Mouse (Mus musculus): Measurements from ENCODE around the gene Stxbp6. TPM values are rescaled to one million over a fixed set of nuclear protein-coding genes. Genes with fewer than 3 reads are reported as not detected.
A peak's percentile ranks its signal among the peaks of the same experiment; 100 is the strongest.
"Not testable (repeated sequence)": the region's sequence is repeated elsewhere in the genome, so short reads cannot be mapped to it uniquely, and the experiment has no call there.

The Stxbp6 gene
- polyA plus RNA-seq (2014; fragmentation: Nextera tagmentation; extraction: Ambion mirVana): 9.6 and 15.5 TPM in 2 replicates

DNA sequence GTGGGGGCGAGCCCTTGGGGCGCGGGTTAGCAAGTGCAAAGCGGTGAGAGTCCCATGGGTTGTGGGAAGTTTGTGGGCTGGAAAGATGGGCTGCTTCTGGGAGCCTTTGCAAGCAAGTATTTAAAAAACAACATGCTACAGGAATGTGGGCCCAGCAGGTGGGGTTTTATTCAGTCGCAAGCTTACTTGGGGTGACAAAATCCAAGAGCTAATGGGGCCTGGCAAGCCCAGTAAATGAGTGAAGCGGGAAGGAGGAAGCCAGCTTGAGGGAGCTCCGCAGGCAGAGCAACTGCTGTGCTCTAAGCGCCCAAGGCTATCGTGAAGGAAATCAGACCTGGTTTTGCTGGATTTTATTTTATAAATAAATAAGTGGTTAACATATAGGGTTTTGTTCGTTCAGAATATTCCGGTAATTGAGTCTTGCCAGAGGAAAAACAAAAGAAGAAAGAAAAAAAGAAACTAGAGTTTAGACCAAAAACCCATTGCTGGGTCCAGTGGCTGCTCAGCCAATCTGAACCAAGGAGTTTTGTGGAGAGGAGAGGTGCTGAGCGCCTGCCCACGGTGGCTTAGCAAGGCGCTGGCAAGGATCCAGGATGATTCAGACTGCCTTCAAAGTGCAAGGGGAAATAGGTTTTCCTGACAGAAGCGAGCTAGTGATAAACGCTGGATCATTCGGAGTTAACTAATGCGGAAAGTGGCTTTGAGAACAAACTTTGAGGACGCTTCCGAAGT, at the start of gene Stxbp6:
Gene Stxbp6 (minus strand): TSS at position 99 of the 732 bp plus-strand sequence.
- H3K27ac ChIP-seq (ENCODE audit: low read depth, low read length): peak within 1 kb of the TSS; percentile 75
- DNase-seq (ENCODE audit: low spot score): peak; percentile 50
- ATAC-seq (ENCODE audit: low FRiP score): peak; percentile 62
- no peaks in the 10 kb centered on the region for H3K4me1 ChIP-seq (replicated peaks; ENCODE audit: control insufficient read depth, insufficient read depth, low read length)
- WGBS: 4% methylated on average over 20 of the region's 20 CpGs
- no peaks in the 10 kb centered on the region for H3K36me3 ChIP-seq (ENCODE audit: control insufficient read depth, insufficient read depth, low read length)
- H3K9me3 ChIP-seq (ENCODE audit: control insufficient read depth, low read length): no peaks in the 10 kb centered on the region
- peak within 1 kb of the TSS; percentile 83 for H3K9ac ChIP-seq (ENCODE audit: low read depth, low read length)
- no peaks in the 10 kb centered on the region; the same call in 1 of the 2 replicates for H3K27me3 ChIP-seq (ENCODE audit: control insufficient read depth, insufficient read depth, low read length)
- peak within 1 kb of the TSS; percentile 97 for H3K4me2 ChIP-seq (replicated peaks; ENCODE audit: low read depth, low read length)
- peak within 1 kb of the TSS; percentile 77 for H3K4me3 ChIP-seq (ENCODE audit: low read depth, low read length)

DNA sequence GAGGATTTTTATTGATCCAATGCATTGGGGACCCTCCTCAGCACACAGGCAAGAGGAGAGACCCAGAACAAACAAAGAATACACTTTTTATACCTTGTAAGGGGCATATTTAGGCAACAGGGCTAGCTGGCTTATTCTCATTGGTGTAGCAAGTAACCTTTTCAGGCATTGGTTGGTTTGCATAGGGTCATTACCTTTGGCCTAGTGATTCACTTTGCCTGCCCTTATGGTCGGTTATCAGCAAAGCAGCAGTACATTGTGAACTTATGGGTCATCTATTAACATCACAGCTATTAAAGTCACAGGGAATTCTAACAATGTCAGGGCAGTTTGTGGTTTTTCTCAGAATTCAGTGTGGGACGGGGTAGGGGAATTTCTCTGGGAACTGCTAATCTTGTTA, 28.4 kb upstream of the Stxbp6 start:
- not testable (repeated sequence) for DNase-seq (ENCODE audit: low spot score); H3K27me3 ChIP-seq (ENCODE audit: control insufficient read depth, insufficient read depth, low read length); H3K27ac ChIP-seq (ENCODE audit: low read depth, low read length); H3K9ac ChIP-seq (ENCODE audit: low read depth, low read length); ATAC-seq (ENCODE audit: low FRiP score); H3K9me3 ChIP-seq (ENCODE audit: control insufficient read depth, low read length); H3K4me2 ChIP-seq (replicated peaks; ENCODE audit: low read depth, low read length); H3K4me1 ChIP-seq (replicated peaks; ENCODE audit: control insufficient read depth, insufficient read depth, low read length); H3K4me3 ChIP-seq (ENCODE audit: low read depth, low read length); H3K36me3 ChIP-seq (ENCODE audit: control insufficient read depth, insufficient read depth, low read length)
- WGBS: 76% methylated on average over 2 of the region's 2 CpGs

DNA sequence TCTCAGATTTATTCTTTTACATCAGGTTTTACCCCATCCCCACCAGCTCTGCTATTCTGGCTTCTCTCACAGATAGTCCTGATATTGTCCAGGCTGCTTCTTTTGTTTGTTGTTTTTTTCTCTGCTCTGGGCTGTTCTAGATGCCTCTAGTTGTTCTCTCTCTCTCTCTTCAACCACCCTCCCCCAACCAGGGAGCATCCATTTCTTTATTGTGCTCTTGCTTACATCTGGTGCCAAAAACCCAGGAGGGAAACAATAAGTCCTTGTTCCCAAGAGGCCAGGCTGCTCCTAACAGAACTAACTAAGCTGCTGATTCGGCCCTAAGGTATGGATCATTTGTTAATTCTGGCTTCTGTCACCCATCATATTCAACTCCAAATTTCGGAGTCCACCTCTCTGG, 19.2 kb upstream of the Stxbp6 start:
- H3K27ac ChIP-seq (ENCODE audit: low read depth, low read length): no peak overlapping the region
- 82% methylated on average over 2 of the region's 2 CpGs for WGBS
- H3K4me1 ChIP-seq (replicated peaks; ENCODE audit: control insufficient read depth, insufficient read depth, low read length): no peaks in the 10 kb centered on the region
- no peaks in the 10 kb centered on the region for H3K36me3 ChIP-seq (ENCODE audit: control insufficient read depth, insufficient read depth, low read length)
- no peak overlapping the region for H3K4me2 ChIP-seq (replicated peaks; ENCODE audit: low read depth, low read length)
- ATAC-seq (ENCODE audit: low FRiP score) (no peak), DNase-seq (ENCODE audit: low spot score) (no peak)
- no peaks in the 10 kb centered on the region for H3K9me3 ChIP-seq (ENCODE audit: control insufficient read depth, low read length)
- no peak overlapping the region for H3K9ac ChIP-seq (ENCODE audit: low read depth, low read length)
- no peak overlapping the region for H3K4me3 ChIP-seq (ENCODE audit: low read depth, low read length)
- H3K27me3 ChIP-seq (ENCODE audit: control insufficient read depth, insufficient read depth, low read length): no peaks in the 10 kb centered on the region

DNA sequence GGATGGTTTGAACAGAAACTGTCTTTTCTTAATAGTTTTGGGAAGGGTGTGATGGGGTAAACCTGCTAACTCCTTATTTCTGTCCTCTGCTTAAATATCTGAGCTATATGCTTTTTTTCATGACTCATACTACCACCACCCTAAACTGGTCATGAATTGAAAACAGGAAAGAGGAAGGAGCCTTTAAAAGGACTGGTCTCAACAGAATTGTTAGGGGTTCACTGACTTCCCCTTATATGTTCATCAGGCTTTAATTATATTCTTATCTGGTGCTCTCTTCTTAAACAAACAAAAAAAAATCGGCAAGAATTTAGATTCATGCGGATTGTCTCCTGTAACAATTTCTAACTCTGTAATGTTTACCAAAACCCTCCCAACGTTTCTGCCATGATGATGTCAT, 17.9 kb upstream of the Stxbp6 start:
- Histone ChIP-seq H3K27me3 (ENCODE audit: control insufficient read depth, insufficient read depth, low read length) (no peaks in the 10 kb centered on the region), H3K4me1 (replicated peaks; ENCODE audit: control insufficient read depth, insufficient read depth, low read length) (no peaks in the 10 kb centered on the region), H3K4me3 (ENCODE audit: low read depth, low read length) (no peak overlapping the region), H3K36me3 (ENCODE audit: control insufficient read depth, insufficient read depth, low read length) (no peaks in the 10 kb centered on the region), H3K9ac (ENCODE audit: low read depth, low read length) (no peak overlapping the region), H3K9me3 (ENCODE audit: control insufficient read depth, low read length) (no peaks in the 10 kb centered on the region), H3K4me2 (replicated peaks; ENCODE audit: low read depth, low read length) (no peak overlapping the region), H3K27ac (ENCODE audit: low read depth, low read length) (no peak overlapping the region)
- DNase-seq (ENCODE audit: low spot score): no peak
- no peak for ATAC-seq (ENCODE audit: low FRiP score)
- 77% methylated on average over 3 of the region's 3 CpGs for WGBS

DNA sequence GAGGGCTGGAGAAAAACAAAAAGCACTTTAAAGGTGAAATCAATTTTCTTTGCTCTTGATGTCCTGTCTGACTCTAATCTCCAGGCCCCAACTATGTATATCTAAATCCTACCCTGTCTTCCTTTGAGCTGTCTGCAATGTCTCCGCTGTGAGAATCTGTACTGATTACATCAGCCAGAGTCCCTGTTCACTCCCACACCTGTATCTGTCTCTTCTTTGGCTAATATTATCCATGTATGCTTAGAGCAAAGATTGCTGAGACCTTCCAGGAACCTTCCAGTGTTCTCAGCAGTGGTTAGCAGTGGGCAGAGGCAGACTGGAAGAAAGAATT, 8.6 kb upstream of the Stxbp6 start:
- Histone ChIP-seq H3K27ac (ENCODE audit: low read depth, low read length) (no peak overlapping the region), H3K27me3 (ENCODE audit: control insufficient read depth, insufficient read depth, low read length) (no peaks in the 10 kb centered on the region), H3K4me3 (ENCODE audit: low read depth, low read length) (no peak overlapping the region), H3K9me3 (ENCODE audit: control insufficient read depth, low read length) (no peaks in the 10 kb centered on the region), H3K9ac (ENCODE audit: low read depth, low read length) (no peak overlapping the region), H3K36me3 (ENCODE audit: control insufficient read depth, insufficient read depth, low read length) (no peaks in the 10 kb centered on the region), H3K4me1 (replicated peaks; ENCODE audit: control insufficient read depth, insufficient read depth, low read length) (no peaks in the 10 kb centered on the region), H3K4me2 (replicated peaks; ENCODE audit: low read depth, low read length) (no peak overlapping the region)
- DNase-seq (ENCODE audit: low spot score): no peak
- no peak for ATAC-seq (ENCODE audit: low FRiP score)
- WGBS: 81% methylated on average over 1 of the region's 1 CpGs

DNA sequence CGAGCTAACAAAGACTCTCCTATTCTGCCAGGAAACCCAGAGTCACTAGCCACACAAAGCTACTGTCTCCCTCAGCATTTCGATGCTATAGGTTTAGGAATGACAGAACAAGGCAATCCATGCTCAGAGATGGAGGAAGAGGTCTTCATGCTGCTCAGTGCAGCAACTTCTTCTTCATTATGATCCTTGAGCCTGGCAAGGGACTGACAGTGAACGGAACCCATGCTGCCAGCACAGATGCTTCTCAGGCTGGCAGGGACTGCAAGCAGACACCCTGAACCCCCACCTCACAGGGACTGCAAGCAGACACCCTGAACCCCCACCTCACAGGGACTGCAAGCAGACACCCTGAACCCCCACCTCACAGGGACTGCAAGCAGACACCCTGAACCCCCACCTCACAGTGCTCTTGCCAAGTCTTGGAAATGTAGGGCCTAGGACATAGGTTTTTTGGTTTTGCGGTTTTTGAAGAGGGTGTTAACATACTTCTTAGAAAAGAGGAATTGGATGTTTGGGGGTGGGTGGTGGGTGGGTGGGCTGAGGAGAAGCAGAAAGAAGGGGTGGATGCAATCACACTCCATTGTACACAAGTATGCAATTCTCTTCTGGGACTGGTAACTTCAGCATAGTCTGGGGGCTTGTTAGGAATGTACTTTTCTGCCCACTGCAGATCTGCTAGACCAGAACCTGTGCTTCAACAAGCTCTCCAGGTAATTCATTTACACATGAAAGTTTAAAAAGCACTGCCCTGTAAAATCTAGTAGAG, 8.1 kb upstream of the Stxbp6 start:
- Histone ChIP-seq H3K27ac (ENCODE audit: low read depth, low read length) (no peak overlapping the region), H3K9me3 (ENCODE audit: control insufficient read depth, low read length) (no peaks in the 10 kb centered on the region), H3K9ac (ENCODE audit: low read depth, low read length) (no peak overlapping the region), H3K4me1 (replicated peaks; ENCODE audit: control insufficient read depth, insufficient read depth, low read length) (no peaks in the 10 kb centered on the region), H3K27me3 (ENCODE audit: control insufficient read depth, insufficient read depth, low read length) (no peaks in the 10 kb centered on the region), H3K36me3 (ENCODE audit: control insufficient read depth, insufficient read depth, low read length) (no peaks in the 10 kb centered on the region), H3K4me3 (ENCODE audit: low read depth, low read length) (no peak overlapping the region), H3K4me2 (replicated peaks; ENCODE audit: low read depth, low read length) (no peak overlapping the region)
- ATAC-seq (ENCODE audit: low FRiP score): no peak
- 88% methylated on average over 4 of the region's 4 CpGs for WGBS
- DNase-seq (ENCODE audit: low spot score): no peak

DNA sequence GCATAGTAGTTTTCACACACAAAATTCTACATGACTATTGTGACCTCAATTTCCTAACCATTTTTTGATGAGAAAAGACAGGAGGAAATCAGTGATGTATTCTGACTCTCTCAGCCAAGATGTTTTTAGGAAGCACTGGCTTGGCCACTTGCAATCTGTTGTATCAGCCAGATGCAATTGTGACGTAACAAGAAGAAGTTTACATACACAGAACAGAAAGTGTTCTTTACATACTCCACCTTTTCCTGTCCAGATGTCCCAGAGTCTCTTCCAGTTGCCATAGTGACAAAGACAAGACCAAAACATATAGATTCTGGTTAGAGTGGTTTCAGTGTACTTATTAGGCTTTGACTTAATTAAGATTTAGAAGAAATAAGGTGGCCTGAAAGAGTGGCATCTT, 7.1 kb upstream of the Stxbp6 start:
- WGBS: 79% methylated on average over 1 of the region's 1 CpGs
- Histone ChIP-seq H3K4me1 (replicated peaks; ENCODE audit: control insufficient read depth, insufficient read depth, low read length) (no peaks in the 10 kb centered on the region), H3K27me3 (ENCODE audit: control insufficient read depth, insufficient read depth, low read length) (no peaks in the 10 kb centered on the region), H3K36me3 (ENCODE audit: control insufficient read depth, insufficient read depth, low read length) (no peaks in the 10 kb centered on the region), H3K4me2 (replicated peaks; ENCODE audit: low read depth, low read length) (no peak overlapping the region), H3K27ac (ENCODE audit: low read depth, low read length) (no peak overlapping the region), H3K9ac (ENCODE audit: low read depth, low read length) (no peak overlapping the region), H3K9me3 (ENCODE audit: control insufficient read depth, low read length) (no peaks in the 10 kb centered on the region), H3K4me3 (ENCODE audit: low read depth, low read length) (no peak overlapping the region)
- no peak for DNase-seq (ENCODE audit: low spot score)
- ATAC-seq (ENCODE audit: low FRiP score): no peak

DNA sequence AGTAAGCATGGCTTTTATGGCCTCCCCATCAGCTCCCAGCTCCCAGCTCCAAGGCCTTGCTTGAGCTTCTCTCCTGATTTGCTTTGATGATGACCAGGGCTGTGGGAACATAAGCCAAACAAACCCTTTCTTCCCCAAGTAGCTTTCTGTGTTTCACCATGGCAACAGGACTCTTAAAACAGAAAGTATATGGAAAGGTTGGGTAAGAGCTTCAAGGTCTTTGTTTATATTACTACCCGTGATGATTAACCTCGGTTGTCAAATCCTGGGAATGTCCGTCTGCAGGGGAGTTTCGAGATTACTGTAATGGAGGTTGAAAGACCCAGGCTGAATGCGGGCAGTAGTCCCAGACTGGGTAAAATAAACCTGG, 6.2 kb upstream of the Stxbp6 start:
- ATAC-seq (ENCODE audit: low FRiP score) (no peak), DNase-seq (ENCODE audit: low spot score) (no peak)
- no peaks in the 10 kb centered on the region for H3K36me3 ChIP-seq (ENCODE audit: control insufficient read depth, insufficient read depth, low read length)
- H3K4me3 ChIP-seq (ENCODE audit: low read depth, low read length): no peak overlapping the region
- no peaks in the 10 kb centered on the region for H3K9me3 ChIP-seq (ENCODE audit: control insufficient read depth, low read length)
- no peaks in the 10 kb centered on the region for H3K4me1 ChIP-seq (replicated peaks; ENCODE audit: control insufficient read depth, insufficient read depth, low read length)
- H3K9ac ChIP-seq (ENCODE audit: low read depth, low read length): no peak overlapping the region
- no peak overlapping the region for H3K27ac ChIP-seq (ENCODE audit: low read depth, low read length)
- 83% methylated on average over 5 of the region's 5 CpGs for WGBS
- H3K4me2 ChIP-seq (replicated peaks; ENCODE audit: low read depth, low read length): no peak overlapping the region
- H3K27me3 ChIP-seq (ENCODE audit: control insufficient read depth, insufficient read depth, low read length): no peaks in the 10 kb centered on the region
